Mouse (Mus musculus) forebrain, embryonic 13.5 days (tissue): ENCODE measurements around the gene Vldlr. TPM values are rescaled to one million over a fixed set of nuclear protein-coding genes. Genes with fewer than 3 reads are reported as not detected.

Experiments used
- ATAC-seq: fragments of 200-750 bp; cut with Nextera tagmentation; 2 replicates; pipeline ENCODE4 v1.8.0; 2017
- H3K27ac ChIP-seq: fragments of 300-500 bp; sonication (generic); 2 replicates; pipeline ENCODE4 v1.5.1; 2015; ENCODE audit warnings: inconsistent platforms, mild to moderate bottlenecking, moderate library complexity
- H3K27me3 ChIP-seq: fragments of 300-500 bp; sonication (generic); 2 replicates; pipeline ENCODE4 v1.6.1; 2015; ENCODE audit warnings: mild to moderate bottlenecking, inconsistent platforms
- H3K36me3 ChIP-seq: fragments of 300-500 bp; sonication (generic); 2 replicates; pipeline ENCODE4 v1.6.1; 2015; ENCODE audit warnings: mild to moderate bottlenecking, inconsistent platforms; ENCODE audit not compliant: poor library complexity, severe bottlenecking
- H3K4me1 ChIP-seq: fragments of 300-500 bp; sonication (generic); 2 replicates; pipeline ENCODE4 v1.6.1; 2015; ENCODE audit warnings: inconsistent platforms
- H3K4me2 ChIP-seq: fragments of 300-500 bp; sonication (generic); 2 replicates; pipeline ENCODE4 v1.6.1; 2015; ENCODE audit warnings: inconsistent platforms, mild to moderate bottlenecking, moderate library complexity
- H3K4me3 ChIP-seq: fragments of 300-500 bp; sonication (generic); 2 replicates; pipeline ENCODE4 v1.5.1; 2015; ENCODE audit warnings: mild to moderate bottlenecking, inconsistent platforms
- H3K9ac ChIP-seq: fragments of 300-500 bp; sonication (generic); 2 replicates; pipeline ENCODE4 v1.6.1; 2015; ENCODE audit warnings: mild to moderate bottlenecking, inconsistent platforms
- H3K9me3 ChIP-seq: fragments of 300-500 bp; sonication (generic); replicated peaks from 2 replicates; pipeline ENCODE4 v1.6.1; 2016; ENCODE audit warnings: inconsistent platforms
- WGBS: fragments of 180-500 bp; shearing (Covaris S2); methylation state at CpG from one replicate; pipeline ENCODE4 v1.1.7; 2015; 5-methylcytosine and 5-hydroxymethylcytosine counted together
- polyA plus RNA-seq: library from polyadenylated mRNA; unstranded; fragments of >200 nt; fragmentation: Nextera tagmentation; extraction: Ambion mirVana; gene quantifications from 2 replicates; pipeline ENCODE4 v1.2.1, GENCODE M21; 2015

Gene Vldlr
- polyA plus RNA-seq, 1 experiment from 2014 or later, result 20.8 TPM

DNA sequence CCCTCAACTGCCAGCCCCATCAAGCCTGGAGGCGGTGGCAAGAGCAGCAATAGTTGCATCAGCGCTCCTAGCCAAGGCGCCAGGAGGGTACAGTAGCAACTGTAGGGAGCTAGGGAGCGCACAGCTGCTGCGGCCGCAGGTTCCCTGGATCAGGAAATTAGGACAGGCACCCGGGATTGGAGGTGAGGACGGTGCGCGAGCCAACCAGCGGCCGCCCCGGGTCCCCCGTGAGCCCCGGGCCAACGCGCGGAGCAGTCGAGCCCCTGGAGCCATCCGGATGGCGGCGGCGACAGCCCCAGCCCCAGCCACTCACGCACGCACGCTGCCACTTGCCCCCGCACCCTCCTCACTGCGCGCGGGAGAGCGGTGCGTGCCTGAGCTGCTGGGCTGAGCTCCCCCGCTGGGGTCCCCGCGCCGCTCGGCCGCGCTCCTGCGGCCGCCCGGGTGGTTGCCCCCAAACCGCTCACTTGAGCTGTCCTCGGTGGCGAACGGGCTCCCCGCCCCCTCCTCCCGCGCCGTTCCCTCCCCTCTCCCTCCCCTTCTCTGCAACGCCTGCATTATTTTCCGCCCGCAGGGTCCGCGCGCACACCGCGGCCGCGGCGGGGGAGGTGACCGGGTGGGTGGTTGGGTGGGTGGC is 601 bp downstream of the Vldlr start:
- Histone ChIP-seq H3K4me3 (peak overlapping the region; percentile 77), H3K4me2 (peak overlapping the region; percentile 91), H3K27me3 (peaks cover 14% of the 10 kb centered on the region), H3K36me3 (no peaks in the 10 kb centered on the region), H3K27ac (peak overlapping the region; percentile 87), H3K9ac (peak overlapping the region; percentile 81), H3K4me1 (peaks cover 24% of the 10 kb centered on the region), H3K9me3 (no peaks in the 10 kb centered on the region)
- peak; percentile 75 for ATAC-seq
- 0% methylated on average over 33 of the region's 62 CpGs for WGBS

DNA sequence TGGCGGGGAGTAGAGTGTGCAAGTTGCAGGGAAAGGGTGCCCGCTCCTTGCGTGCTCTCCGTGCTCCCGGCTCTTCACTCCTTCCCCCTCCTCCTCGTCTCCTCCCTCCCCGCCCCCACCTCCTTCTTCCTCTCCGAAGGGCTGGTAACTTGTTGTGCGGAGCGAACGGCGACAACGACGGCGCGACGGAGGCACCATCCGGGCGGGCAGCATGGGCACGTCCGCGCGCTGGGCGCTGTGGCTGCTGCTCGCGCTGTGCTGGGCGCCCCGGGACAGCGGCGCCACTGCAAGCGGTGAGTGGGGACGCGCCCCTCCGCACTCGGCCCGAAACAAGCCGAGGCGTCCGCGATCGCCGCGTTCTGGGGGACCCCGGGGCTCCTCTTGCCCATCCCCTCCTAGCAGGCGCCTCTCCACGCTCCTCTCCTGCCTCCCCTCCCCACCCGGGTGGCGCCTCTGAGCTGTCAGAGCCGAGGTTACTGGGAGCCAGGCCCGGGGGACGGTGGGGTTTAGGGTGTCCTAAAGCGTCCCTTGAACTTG is 1.2 kb downstream of the Vldlr start:
- Histone ChIP-seq H3K4me3 (peak overlapping the region; percentile 77), H3K9me3 (no peaks in the 10 kb centered on the region), H3K4me1 (peaks cover 24% of the 10 kb centered on the region), H3K27ac (peak overlapping the region; percentile 87), H3K27me3 (peaks cover 14% of the 10 kb centered on the region), H3K36me3 (no peaks in the 10 kb centered on the region), H3K9ac (peak overlapping the region; percentile 81), H3K4me2 (peak overlapping the region; percentile 91)
- WGBS, result 1% methylated on average over 49 of the region's 52 CpGs
- peak; percentile 74 for ATAC-seq

DNA sequence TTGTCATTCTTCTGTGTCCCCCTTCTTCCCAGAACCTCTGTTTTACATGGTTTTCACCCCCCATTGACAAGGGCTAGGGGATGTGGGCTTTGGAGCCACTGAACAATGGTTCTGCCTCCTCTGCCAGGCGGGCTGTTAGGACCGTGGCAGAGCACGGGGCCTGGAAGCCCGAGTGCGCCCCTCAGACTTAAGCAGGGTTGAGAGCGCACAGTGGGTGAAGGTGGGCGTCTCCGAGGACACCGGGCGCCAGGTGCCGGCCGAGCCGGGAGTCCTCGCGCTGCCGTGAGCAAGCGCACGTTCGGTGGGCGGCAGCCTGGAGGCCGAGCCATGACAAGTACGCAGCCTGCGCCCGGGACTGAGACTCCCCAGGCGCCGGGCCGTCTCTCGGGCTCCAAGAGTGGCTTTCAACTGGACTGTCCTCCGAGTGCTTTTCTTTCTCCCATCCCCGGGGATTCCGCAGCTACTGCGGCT is 1.7 kb downstream of the Vldlr start:
- Histone ChIP-seq H3K36me3 (no peaks in the 10 kb centered on the region), H3K9me3 (no peaks in the 10 kb centered on the region), H3K9ac (peak overlapping the region; percentile 81), H3K27ac (peak overlapping the region; percentile 87), H3K4me1 (peaks cover 24% of the 10 kb centered on the region), H3K4me2 (peak overlapping the region; percentile 91), H3K4me3 (peak overlapping the region; percentile 77), H3K27me3 (peaks cover 14% of the 10 kb centered on the region)
- WGBS, result 0% methylated on average over 32 of the region's 32 CpGs
- ATAC-seq, result peak; percentile 42

DNA sequence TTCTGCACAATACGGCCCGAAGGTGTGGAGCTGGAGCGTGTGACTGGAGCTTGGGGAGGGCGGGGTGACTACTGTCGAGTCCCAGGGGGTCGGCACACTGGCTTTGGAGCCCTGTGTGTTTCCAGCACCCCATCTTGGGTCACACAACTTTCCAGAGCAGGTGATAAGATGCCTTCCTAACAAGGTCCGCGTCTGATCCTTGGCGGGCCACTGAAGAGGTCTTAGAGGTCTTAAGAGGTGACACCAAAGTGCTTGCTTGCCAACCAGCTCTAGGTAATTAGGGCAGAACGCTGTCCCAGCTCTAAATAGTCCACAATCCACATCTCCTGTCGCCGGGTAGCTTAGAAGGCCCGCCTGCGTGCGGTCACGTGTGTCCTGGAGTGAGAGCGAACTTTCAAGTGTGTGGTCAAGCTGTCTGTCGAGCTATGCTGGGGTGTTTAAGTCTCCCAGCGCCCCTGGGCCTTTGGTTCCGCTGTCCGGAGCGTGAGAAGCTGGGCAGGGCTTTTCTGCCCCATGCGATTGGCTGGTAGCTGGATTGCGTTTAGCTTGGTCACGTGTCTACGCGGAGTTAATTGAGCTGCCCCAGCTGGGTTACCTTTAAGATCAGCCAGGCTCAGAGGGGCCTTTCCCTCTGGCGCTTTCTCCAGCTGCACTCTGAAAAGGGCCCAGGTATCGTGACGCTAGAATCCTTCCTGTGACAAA is 2.4 kb downstream of the Vldlr start:
- H3K9ac ChIP-seq, result peak overlapping the region; percentile 81

DNA sequence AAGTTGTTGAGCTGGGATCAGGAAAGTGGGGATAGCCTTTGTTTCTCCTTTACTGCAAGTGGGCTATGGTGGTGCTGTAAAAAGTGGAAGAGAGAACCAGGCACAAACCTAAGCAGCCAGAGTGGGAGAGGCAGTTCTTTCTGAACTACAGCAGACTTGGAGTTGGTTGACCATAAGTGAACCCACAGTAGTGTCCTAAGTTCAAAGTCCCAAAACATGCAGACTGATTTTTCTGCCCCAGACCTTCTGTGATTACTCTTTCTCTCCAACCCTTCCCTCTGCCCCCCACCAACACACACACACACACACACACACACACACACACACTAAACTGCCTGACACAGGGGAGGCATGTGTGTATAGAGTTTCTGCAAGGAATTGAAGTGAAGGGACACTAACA is 3.3 kb downstream of the Vldlr start:
- peak overlapping the region; percentile 91 for H3K4me2 ChIP-seq
- ATAC-seq, result no peak
- H3K9me3 ChIP-seq, result no peaks in the 10 kb centered on the region
- peaks cover 11% of the 10 kb centered on the region for H3K27me3 ChIP-seq
- no peaks in the 10 kb centered on the region for H3K36me3 ChIP-seq
- H3K27ac ChIP-seq, result no peak overlapping the region
- H3K4me3 ChIP-seq, result 0 out of 2 replicates have a peak overlapping the region, but pooled peaks have one; percentile 77
- H3K9ac ChIP-seq, result no peak overlapping the region
- peaks cover 24% of the 10 kb centered on the region for H3K4me1 ChIP-seq

More for the DNA sequence above, 2.4 kb downstream of the Vldlr start:
- peak; percentile 48 for ATAC-seq
- Histone ChIP-seq H3K4me3 (peak overlapping the region; percentile 77), H3K27me3 (peaks cover 14% of the 10 kb centered on the region), H3K4me1 (peaks cover 24% of the 10 kb centered on the region), H3K27ac (peak overlapping the region; percentile 87), H3K9me3 (no peaks in the 10 kb centered on the region), H3K4me2 (peak overlapping the region; percentile 91), H3K36me3 (no peaks in the 10 kb centered on the region)
- WGBS, result under 1% methylated on average over 30 of the region's 30 CpGs

DNA sequence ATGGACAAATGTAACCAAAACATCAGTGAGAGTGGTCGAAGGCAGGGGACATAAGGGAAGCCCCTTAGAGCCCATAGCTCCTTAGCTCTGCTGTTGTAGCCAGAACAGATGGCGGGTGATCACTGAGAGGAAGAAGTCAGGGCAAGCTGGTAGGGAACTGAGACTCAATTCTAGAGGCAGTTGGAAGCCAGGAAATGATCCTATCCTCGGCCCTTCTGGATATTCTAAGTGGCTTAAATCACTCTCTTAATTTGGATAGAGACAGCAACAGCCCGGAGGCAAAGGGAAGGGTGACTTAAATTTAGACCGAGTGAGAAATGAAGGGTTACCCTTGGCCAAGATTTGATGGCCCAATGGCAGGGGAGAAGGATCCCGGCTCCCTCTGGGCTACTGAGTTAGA is 6.8 kb downstream of the Vldlr start:
- Histone ChIP-seq H3K27ac (no peak overlapping the region), H3K9ac (no peak overlapping the region)

DNA sequence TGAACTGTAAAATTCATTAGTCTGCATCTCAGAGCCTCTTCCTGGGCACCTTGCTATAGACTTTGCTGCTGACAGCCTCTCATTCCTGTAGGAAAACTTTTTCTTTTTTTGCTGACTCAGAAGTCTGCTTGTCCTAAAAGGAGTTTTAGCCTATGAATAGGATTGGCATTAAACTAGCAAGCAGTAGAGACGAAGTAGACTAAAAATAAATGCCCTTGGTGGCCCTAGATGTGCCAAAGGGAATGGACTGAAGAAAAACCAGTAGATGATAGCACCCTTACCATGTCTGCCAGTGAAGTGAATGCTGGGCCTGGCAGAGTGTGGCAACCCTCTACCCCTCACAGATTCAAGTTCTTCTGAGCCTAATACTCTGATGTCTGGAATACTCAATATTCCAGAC is 8.1 kb downstream of the Vldlr start:
- Histone ChIP-seq H3K4me1 (0 out of 2 replicates have a peak, but pooled peaks cover 4% of the 10 kb centered on the region), H3K36me3 (no peaks in the 10 kb centered on the region), H3K27ac (no peak overlapping the region), H3K4me3 (no peak overlapping the region), H3K9me3 (no peaks in the 10 kb centered on the region), H3K9ac (no peak overlapping the region), H3K27me3 (no peaks in the 10 kb centered on the region), H3K4me2 (no peak overlapping the region)
- 58% methylated on average over 1 of the region's 1 CpGs for WGBS
- ATAC-seq, result no peak

More for the DNA sequence above, 6.8 kb downstream of the Vldlr start:
- no peak overlapping the region for H3K4me2 ChIP-seq
- H3K4me1 ChIP-seq, result peaks cover 15% of the 10 kb centered on the region
- no peaks in the 10 kb centered on the region for H3K36me3 ChIP-seq
- no peaks in the 10 kb centered on the region for H3K9me3 ChIP-seq
- H3K27me3 ChIP-seq, result no peaks in the 10 kb centered on the region
- ATAC-seq, result no peak
- H3K4me3 ChIP-seq, result no peak overlapping the region
- WGBS, result 89% methylated on average over 6 of the region's 6 CpGs

DNA sequence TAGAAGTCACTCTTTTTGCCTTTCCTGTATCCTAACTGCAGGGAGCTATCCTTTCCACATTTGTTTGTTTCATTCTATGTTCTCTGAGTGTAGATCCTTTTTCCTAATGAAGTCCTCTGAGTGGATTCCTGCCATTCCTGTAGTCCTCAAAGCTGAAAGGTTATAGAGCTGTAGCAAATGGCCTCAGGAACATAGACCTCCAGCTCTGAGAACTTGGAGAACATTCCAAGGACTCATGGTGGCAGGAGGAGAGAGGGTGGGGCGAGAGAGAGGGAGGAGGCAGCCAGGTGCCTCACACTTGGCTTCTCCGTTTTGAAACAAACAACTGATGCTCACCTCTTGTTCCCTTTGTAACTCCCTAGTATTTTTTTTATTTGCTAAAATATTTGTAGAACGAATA is 10.3 kb downstream of the Vldlr start:
- no peak for ATAC-seq
- no peak overlapping the region for H3K4me3 ChIP-seq
- 0 out of 2 replicates have a peak, but pooled peaks cover 3% of the 10 kb centered on the region for H3K4me1 ChIP-seq
- H3K27me3 ChIP-seq, result no peaks in the 10 kb centered on the region
- no peak overlapping the region for H3K27ac ChIP-seq
- H3K36me3 ChIP-seq, result peaks cover 17% of the 10 kb centered on the region
- H3K9me3 ChIP-seq, result no peaks in the 10 kb centered on the region
- H3K4me2 ChIP-seq, result no peak overlapping the region
- WGBS, result 76% methylated on average over 3 of the region's 3 CpGs
- H3K9ac ChIP-seq, result no peak overlapping the region

DNA sequence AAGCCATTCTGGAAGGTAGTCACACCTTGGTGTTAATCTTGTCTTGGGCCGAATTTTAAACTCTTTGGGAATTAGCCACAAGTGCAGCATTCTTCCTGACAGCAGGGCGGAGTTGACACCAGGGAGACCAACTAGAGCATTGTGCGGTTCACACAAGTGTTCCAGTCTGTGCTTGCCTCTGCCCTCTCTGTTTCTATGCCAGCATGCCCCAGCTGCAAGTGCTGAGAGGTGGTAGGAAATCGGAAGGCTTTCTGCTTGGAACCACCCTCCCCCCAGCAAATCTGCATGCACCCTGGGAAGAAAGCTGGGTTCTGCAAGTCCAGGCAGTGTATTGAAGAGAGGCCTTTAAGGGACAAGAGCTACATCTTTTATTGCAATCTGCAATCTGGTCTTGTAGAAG is 10.8 kb downstream of the Vldlr start:
- H3K4me3 ChIP-seq, result no peak overlapping the region
- no peak overlapping the region for H3K4me2 ChIP-seq
- no peaks in the 10 kb centered on the region for H3K27me3 ChIP-seq
- no peak for ATAC-seq
- 0 out of 2 replicates have a peak, but pooled peaks cover 3% of the 10 kb centered on the region for H3K4me1 ChIP-seq
- WGBS, result 60% methylated on average over 4 of the region's 4 CpGs
- H3K9ac ChIP-seq, result no peak overlapping the region
- peaks cover 22% of the 10 kb centered on the region for H3K36me3 ChIP-seq
- H3K27ac ChIP-seq, result no peak overlapping the region
- no peaks in the 10 kb centered on the region for H3K9me3 ChIP-seq

DNA sequence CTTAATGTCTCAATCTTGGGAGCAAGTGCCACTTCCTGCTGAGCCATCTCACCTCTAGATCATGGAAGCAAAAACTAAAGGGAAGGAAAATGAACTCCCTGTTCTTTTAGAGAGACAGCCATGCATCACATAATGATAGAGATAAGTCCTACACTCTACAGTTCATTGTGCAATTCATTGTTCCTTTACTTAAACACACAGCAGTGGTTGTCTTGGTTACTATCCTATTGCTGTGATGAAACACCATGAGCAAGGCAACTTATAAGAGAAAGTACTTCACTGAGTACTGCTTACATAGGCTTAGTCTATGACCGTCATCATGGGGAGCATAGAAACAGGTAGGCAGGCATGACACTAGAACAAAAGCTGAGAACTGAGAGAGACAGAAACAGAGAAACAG is 12.0 kb downstream of the Vldlr start:
- H3K9me3 ChIP-seq, result no peaks in the 10 kb centered on the region
- H3K4me1 ChIP-seq, result 0 out of 2 replicates have a peak, but pooled peaks cover 3% of the 10 kb centered on the region
- H3K9ac ChIP-seq, result no peak overlapping the region
- H3K27me3 ChIP-seq, result no peaks in the 10 kb centered on the region
- H3K36me3 ChIP-seq, result peaks cover 30% of the 10 kb centered on the region
- no peak for ATAC-seq
- H3K4me3 ChIP-seq, result no peak overlapping the region
- H3K4me2 ChIP-seq, result no peak overlapping the region
- WGBS, result 90% methylated on average over 1 of the region's 1 CpGs
- no peak overlapping the region for H3K27ac ChIP-seq

DNA sequence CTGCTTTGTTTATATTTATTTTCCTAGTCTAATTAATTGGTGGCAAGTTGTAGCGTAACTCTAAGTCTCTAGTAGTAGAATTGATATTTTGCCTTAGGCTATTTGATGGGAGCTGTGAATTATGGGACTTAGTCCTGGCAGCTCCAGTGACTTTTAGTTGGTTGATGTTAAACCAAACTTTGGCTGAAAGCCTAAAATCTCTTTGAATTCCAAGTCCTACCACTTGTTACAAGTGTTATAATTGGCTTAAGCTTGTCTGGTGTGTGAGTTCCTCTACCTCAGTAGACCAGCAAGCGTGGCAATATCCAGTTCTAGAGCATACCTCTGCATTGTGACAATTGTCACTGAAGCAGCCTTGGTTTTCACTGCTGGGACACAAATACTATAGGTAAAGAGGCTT is 17.1 kb downstream of the Vldlr start:
- 85% methylated on average over 2 of the region's 2 CpGs for WGBS
- Histone ChIP-seq H3K4me2 (no peak overlapping the region), H3K36me3 (peaks cover 51% of the 10 kb centered on the region), H3K4me1 (no peaks in the 10 kb centered on the region), H3K27ac (no peak overlapping the region), H3K9ac (no peak overlapping the region), H3K4me3 (no peak overlapping the region), H3K9me3 (no peaks in the 10 kb centered on the region), H3K27me3 (no peaks in the 10 kb centered on the region)
- no peak for ATAC-seq

DNA sequence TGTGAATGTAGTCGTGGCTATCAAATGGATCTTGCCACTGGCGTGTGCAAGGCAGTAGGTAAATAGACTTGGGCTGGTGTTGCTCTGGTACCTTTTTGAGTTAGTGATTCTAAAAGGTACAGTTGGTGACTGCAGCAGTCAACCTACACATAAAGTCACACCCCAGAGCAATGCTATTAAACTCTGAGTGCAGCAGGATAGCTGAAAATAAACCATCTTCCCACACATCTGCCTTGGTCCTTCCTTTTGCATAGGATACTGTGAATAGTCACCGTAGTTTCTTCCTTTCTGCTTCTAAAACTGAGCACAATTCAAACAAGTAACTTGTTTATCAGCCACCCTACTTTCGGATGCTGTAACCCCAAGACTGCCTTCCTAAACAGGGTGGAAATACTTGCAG is 23.6 kb downstream of the Vldlr start:
- no peak overlapping the region for H3K27ac ChIP-seq
- no peak overlapping the region for H3K4me2 ChIP-seq
- peaks cover 78% of the 10 kb centered on the region for H3K36me3 ChIP-seq
- no peaks in the 10 kb centered on the region for H3K27me3 ChIP-seq
- ATAC-seq, result no peak
- no peaks in the 10 kb centered on the region for H3K4me1 ChIP-seq
- H3K9me3 ChIP-seq, result no peaks in the 10 kb centered on the region
- H3K4me3 ChIP-seq, result no peak overlapping the region
- no peak overlapping the region for H3K9ac ChIP-seq
- 97% methylated on average over 4 of the region's 4 CpGs for WGBS
